Mouse (Mus musculus) CH12.LX (cell line): ENCODE data around the gene Defb25. TPM values are rescaled to one million over a fixed set of nuclear protein-coding genes. Genes with fewer than 3 reads are reported as not detected.

Source experiments
- DNase-seq: peaks from one replicate; pipeline ENCODE4 v3.0.0-alpha.2; 2013; ENCODE audit errors: extremely low read depth
- H3K27ac ChIP-seq: 2 replicates; pipeline ENCODE4 v1.5.1; 2012; ENCODE audit warnings: low read depth, mild to moderate bottlenecking, control low read depth, moderate library complexity; ENCODE audit not compliant: insufficient read depth
- H3K27me3 ChIP-seq: replicated peaks from 2 replicates; pipeline ENCODE3; 2012; ENCODE audit warnings: inconsistent platforms
- H3K36me3 ChIP-seq, 2 experiments: replicated peaks in 1 of 2; 2 replicates each; pipeline versions ENCODE3 to v1.6.1; 2012; ENCODE audit warnings: inconsistent platforms in 1 of 2, low read length in 1 of 2, mild to moderate bottlenecking in 1 of 2, mixed read lengths in 1 of 2, moderate library complexity in 1 of 2; ENCODE audit not compliant: control insufficient read depth in 1 of 2, insufficient read depth in 1 of 2
- H3K4me1 ChIP-seq, 2 experiments: 2 replicates each; pipeline ENCODE4 v1.6.1; 2012; ENCODE audit warnings: inconsistent platforms in 1 of 2, moderate library complexity in 1 of 2; ENCODE audit not compliant: insufficient read depth in 2 of 2, control insufficient read depth in 1 of 2
- H3K4me2 ChIP-seq: 2 replicates; pipeline ENCODE4 v1.6.1; 2012; ENCODE audit warnings: low read depth, mild to moderate bottlenecking, control low read depth; ENCODE audit not compliant: poor library complexity, insufficient read depth, severe bottlenecking
- H3K4me3 ChIP-seq, 3 experiments: fragments of 150-350 bp in 1 of 3; sonication (generic) in 1 of 3; replicated peaks in 1 of 3; 2 replicates each; pipeline versions ENCODE3 to v1.5.1; 2011 to 2012; ENCODE audit warnings: low read depth in 2 of 3, low read length in 2 of 3, mild to moderate bottlenecking in 2 of 3, moderate library complexity in 2 of 3, control low read depth in 1 of 3, improper control_type of control experiment in 1 of 3, inconsistent platforms in 1 of 3, mixed read lengths in 1 of 3; ENCODE audit not compliant: poor library complexity in 1 of 3
- H3K79me2 ChIP-seq: replicated peaks from 2 replicates; pipeline ENCODE4 v1.6.1; 2012; ENCODE audit warnings: mild to moderate bottlenecking, moderate library complexity; ENCODE audit not compliant: control insufficient read depth, poor library complexity, insufficient read depth, severe bottlenecking; ENCODE audit errors: extremely low read depth
- H3K9ac ChIP-seq: 2 replicates; pipeline ENCODE4 v1.6.1; 2012; ENCODE audit warnings: low read depth, mild to moderate bottlenecking, control low read depth, moderate library complexity; ENCODE audit not compliant: insufficient read depth
- H3K9me3 ChIP-seq: replicated peaks from 2 replicates; pipeline ENCODE3; 2012; ENCODE audit warnings: low read length, inconsistent platforms, mixed read lengths
- BHLHE40 ChIP-seq: IDR thresholded peaks from 2 replicates; pipeline ENCODE4 v1.6.1; 2011; ENCODE audit warnings: mild to moderate bottlenecking, low read depth, low read length, improper control_type of control experiment
- ELF1 ChIP-seq: IDR thresholded peaks from 2 replicates; pipeline ENCODE4 v1.6.1; 2014; ENCODE audit warnings: low read depth, mild to moderate bottlenecking, inconsistent platforms, low read length, improper control_type of control experiment
- ETS1 ChIP-seq: conservative IDR thresholded peaks from 2 replicates; pipeline ENCODE4 v1.6.1; 2012; ENCODE audit warnings: low read depth, mild to moderate bottlenecking, inconsistent platforms, low read length, improper control_type of control experiment, moderate library complexity
- IRF4 ChIP-seq: IDR thresholded peaks from 2 replicates; pipeline ENCODE4 v1.6.1; 2014; ENCODE audit warnings: low read depth, mild to moderate bottlenecking, inconsistent platforms, low read length, improper control_type of control experiment
- JUND ChIP-seq: conservative IDR thresholded peaks from 2 replicates; pipeline ENCODE4 v1.6.1; 2011; ENCODE audit warnings: low read depth, low read length, improper control_type of control experiment
- KAT2A ChIP-seq: IDR thresholded peaks from 2 replicates; pipeline ENCODE4 v1.6.1; 2012; ENCODE audit warnings: low read length, improper control_type of control experiment, inconsistent platforms; ENCODE audit not compliant: insufficient replicate concordance
- MAX ChIP-seq: IDR thresholded peaks from 2 replicates; pipeline ENCODE4 v1.6.1; 2011; ENCODE audit warnings: low read length, improper control_type of control experiment
- MAZ ChIP-seq: IDR thresholded peaks from 2 replicates; pipeline ENCODE4 v1.6.1; 2012; ENCODE audit warnings: low read depth, mild to moderate bottlenecking, inconsistent platforms, low read length, improper control_type of control experiment, moderate library complexity
- MEF2A ChIP-seq: IDR thresholded peaks from 2 replicates; pipeline ENCODE4 v1.6.1; 2014; ENCODE audit warnings: low read depth, mild to moderate bottlenecking, inconsistent platforms, low read length, improper control_type of control experiment, borderline replicate concordance
- MYC ChIP-seq: IDR thresholded peaks from 2 replicates; pipeline ENCODE4 v1.6.1; 2011; ENCODE audit warnings: low read depth, mild to moderate bottlenecking, improper control_type of control experiment, low read length
- PAX5 ChIP-seq: IDR thresholded peaks from 2 replicates; pipeline ENCODE4 v1.6.1; 2012; ENCODE audit warnings: low read length, inconsistent platforms, mixed read lengths
- POLR2A ChIP-seq: IDR thresholded peaks from 2 replicates; pipeline ENCODE4 v1.6.1; 2011; ENCODE audit warnings: low read depth, mild to moderate bottlenecking, improper control_type of control experiment, low read length
- RAD21 ChIP-seq: IDR thresholded peaks from 2 replicates; pipeline ENCODE4 v1.6.1; 2011; ENCODE audit warnings: low read depth, mild to moderate bottlenecking, low read length, improper control_type of control experiment, moderate library complexity
- TBP ChIP-seq: conservative IDR thresholded peaks from 2 replicates; pipeline ENCODE4 v1.6.1; 2011; ENCODE audit warnings: low read depth, low read length, improper control_type of control experiment
- ZMIZ1 ChIP-seq: IDR thresholded peaks from 2 replicates; pipeline ENCODE4 v1.6.1; 2012; ENCODE audit warnings: low read depth, mild to moderate bottlenecking, inconsistent platforms, low read length, improper control_type of control experiment
- dilution Hi-C: fragments of 300-500 bp; cut with MboI; formaldehyde crosslinking; loops from 2 replicates; pipeline ENCODE4 v1.14.3; 2020; ENCODE audit warnings: low sequenced_read_pairs; ENCODE audit not compliant: extremely low pct_unique_long_range_greater_than_20kb, extremely low pct_ligation_motif_present
- in situ Hi-C: fragments of 300-500 bp; cut with MboI; formaldehyde crosslinking; loops from 3 replicates; pipeline ENCODE4 v1.14.3; 2019; ENCODE audit warnings: low sequenced_read_pairs, low pct_ligation_motif_present, low pct_unique_long_range_greater_than_20kb, mixed read lengths
- polyA plus RNA-seq: library from polyadenylated mRNA; unstranded; fragments of >175 nt; gene quantifications from 2 replicates; pipeline ENCODE4 v1.2.1, GENCODE M21; 2012; ENCODE audit warnings: low read depth; ENCODE audit not compliant: insufficient read length
- total RNA-seq, 2 experiments: library from RNA; depleted of rRNA; stranded (reverse); fragments of 300-350 nt in 1 of 2; fragments of >200 nt in 1 of 2; gene quantifications; 2 replicates each; pipeline ENCODE4 v1.2.3; 2012 to 2014

The Defb25 gene
- total and polyA plus RNA-seq, 3 experiments, result 1.8 TPM; not detected in 2

DNA sequence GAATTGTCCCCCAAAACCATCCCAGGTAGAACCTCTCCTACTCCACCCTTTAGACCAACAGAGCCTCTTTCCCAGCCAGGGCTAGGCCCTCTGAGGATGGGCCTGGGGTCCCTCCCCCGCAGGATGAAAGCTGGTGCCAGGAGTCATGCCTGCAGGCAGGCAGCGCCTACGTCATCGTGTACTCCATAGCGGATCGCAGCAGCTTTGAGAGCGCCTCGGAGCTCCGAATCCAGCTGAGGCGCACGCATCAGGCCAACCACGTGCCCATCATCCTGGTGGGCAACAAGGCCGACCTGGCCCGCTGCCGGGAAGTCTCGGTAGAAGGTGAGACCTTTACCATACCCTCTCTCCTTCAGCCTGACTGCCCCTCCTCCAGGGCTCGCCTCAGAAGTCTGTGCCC lies 10.5 kb upstream of the Defb25 start:
- Histone ChIP-seq H3K9ac (no peak overlapping the region), H3K4me3 (peak overlapping the region in 2 of 3 experiments; percentile 29 to 34), H3K4me1 (peaks cover 21 to 58% of the 10 kb centered on the region in 2 experiments), H3K9me3 (no peaks in the 10 kb centered on the region), H3K36me3 (peaks cover 0 to 3% of the 10 kb centered on the region in 2 experiments), H3K79me2 (no peaks in the 10 kb centered on the region), H3K27me3 (no peaks in the 10 kb centered on the region), H3K27ac (no peak overlapping the region), H3K4me2 (no peak overlapping the region)
- dilution Hi-C loops, result no loop called here
- in situ Hi-C loops, result no loop called here
- no peak for TF ChIP-seq ZMIZ1
- TF ChIP-seq TBP, result no peak
- TF ChIP-seq POLR2A, result no peak
- TF ChIP-seq BHLHE40, result no peak
- TF ChIP-seq ELF1, result no peak
- no peak for TF ChIP-seq MAX
- TF ChIP-seq KAT2A, result no peak
- no peak for TF ChIP-seq MEF2A
- no peak for DNase-seq

DNA sequence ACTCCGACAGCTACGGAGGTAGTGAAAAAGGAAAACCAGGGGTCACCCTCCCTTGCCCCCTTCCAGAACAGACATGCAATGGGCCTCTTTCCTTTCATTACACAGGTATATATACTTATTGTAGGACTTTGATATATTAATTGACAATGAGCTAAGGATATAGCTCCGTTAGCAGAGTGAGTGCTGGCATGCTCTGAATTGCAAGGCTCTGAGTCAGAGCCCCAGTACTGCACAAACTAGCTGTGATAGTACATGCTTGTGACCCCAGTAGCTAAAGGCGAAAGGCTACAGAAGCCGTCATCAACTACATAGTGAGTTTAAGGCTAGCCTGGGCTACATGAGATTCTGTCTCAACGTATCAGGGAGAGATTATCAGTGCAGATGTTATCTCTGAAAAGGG lies 7.1 kb upstream of the Defb25 start:
- Histone ChIP-seq H3K9ac (no peak overlapping the region), H3K4me2 (no peak overlapping the region), H3K27ac (no peak overlapping the region), H3K4me3 (no peak overlapping the region), H3K27me3 (no peaks in the 10 kb centered on the region), H3K4me1 (peaks cover 7 to 28% of the 10 kb centered on the region in 2 experiments), H3K36me3 (peaks cover 0 to 3% of the 10 kb centered on the region in 2 experiments), H3K9me3 (no peaks in the 10 kb centered on the region), H3K79me2 (no peaks in the 10 kb centered on the region)
- no peak for DNase-seq
- no peak for TF ChIP-seq MEF2A
- dilution Hi-C loops (no loop called here), in situ Hi-C loops (no loop called here)

DNA sequence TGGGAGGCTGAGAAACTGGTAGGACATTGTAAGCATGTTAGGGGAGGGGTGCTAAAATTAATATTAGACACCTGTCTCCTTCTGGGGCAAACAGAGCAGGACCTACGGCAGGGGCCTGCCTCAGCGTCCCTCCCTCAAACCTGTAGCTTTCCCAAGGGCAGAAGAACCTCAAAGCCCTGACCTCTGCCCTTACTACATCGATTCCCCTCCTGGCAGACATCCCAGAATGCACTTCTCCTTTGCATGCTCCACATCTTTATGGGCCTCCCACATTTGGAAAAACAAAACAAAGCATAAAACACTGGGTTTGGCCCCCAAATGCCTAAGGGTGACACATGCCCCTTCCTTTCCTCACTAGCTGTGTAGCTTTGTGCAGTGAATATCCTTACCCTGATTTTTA lies 6.4 kb upstream of the Defb25 start:
- dilution Hi-C loops, result no loop called here
- no peak overlapping the region for H3K27ac ChIP-seq
- no peaks in the 10 kb centered on the region for H3K79me2 ChIP-seq
- DNase-seq, result no peak
- peaks cover 4 to 24% of the 10 kb centered on the region in 2 experiments for H3K4me1 ChIP-seq
- no peak overlapping the region for H3K4me3 ChIP-seq
- no peak for TF ChIP-seq MYC
- no peak for TF ChIP-seq IRF4
- TF ChIP-seq PAX5, result no peak
- no peak for TF ChIP-seq POLR2A
- no peak for TF ChIP-seq JUND
- no peak for TF ChIP-seq ETS1
- TF ChIP-seq BHLHE40, result no peak
- TF ChIP-seq RAD21, result no peak
- TF ChIP-seq MAZ, result no peak
- TF ChIP-seq ZMIZ1, result no peak
- TF ChIP-seq KAT2A, result no peak
- TF ChIP-seq, all 38 proteins: peak for 0
- no peaks in the 10 kb centered on the region for H3K27me3 ChIP-seq
- no peaks in the 10 kb centered on the region for H3K9me3 ChIP-seq
- H3K4me2 ChIP-seq, result no peak overlapping the region
- H3K9ac ChIP-seq, result no peak overlapping the region
- in situ Hi-C loops, result no loop called here
- peaks cover 0 to under 1% of the 10 kb centered on the region in 2 experiments for H3K36me3 ChIP-seq
